Mouse (Mus musculus): ENCODE measurements around the gene Lgals8. TPM values are rescaled to one million over a fixed set of nuclear protein-coding genes. Genes with fewer than 3 reads are reported as not detected.
A peak's percentile ranks its signal among the peaks of the same experiment; 100 is the strongest.
"Not testable (repeated sequence)": the region's sequence is repeated elsewhere in the genome, so short reads cannot be mapped to it uniquely, and the experiment has no call there.

Lgals8 gene
- total and polyA plus RNA-seq, 3 experiments: 28.1 to 39.7 (median 35.9) TPM

GRCm38 (mm10) chr13:12468488-12468887, 3.7 kb upstream of the Lgals8 start:
- 80% methylated on average over 1 of the region's 1 CpGs for WGBS
- intact Hi-C loops (cut with DNase I): no loop called here
- Histone ChIP-seq H3K27ac (no peak overlapping the region), H3K4me1 (ENCODE audit: control insufficient read depth, insufficient read depth, low read length) (no peaks in the 10 kb centered on the region), H3K36me3 (ENCODE audit: control insufficient read depth, insufficient read depth, low read length) (no peaks in the 10 kb centered on the region), H3K79me2 (replicated peaks; ENCODE audit: control insufficient read depth, insufficient read depth, low read length) (no peaks in the 10 kb centered on the region), H3K4me3 (no peak overlapping the region), H3K27me3 (ENCODE audit: control insufficient read depth, insufficient read depth, low read length) (no peaks in the 10 kb centered on the region), H3K9ac (ENCODE audit: low read depth, low read length) (no peak overlapping the region)
- DNase-seq: peak in 1 of 2 experiments; percentile 14
- TF ChIP-seq POLR2A (IDR thresholded peaks at IDR 0.05; ENCODE audit: insufficient read depth, low read depth, low read length) (no peak), CTCF (IDR thresholded peaks at IDR 0.05) (no peak), EP300 (IDR thresholded peaks at IDR 0.05; ENCODE audit: insufficient read depth, low read depth, low read length) (no peak)

DNA sequence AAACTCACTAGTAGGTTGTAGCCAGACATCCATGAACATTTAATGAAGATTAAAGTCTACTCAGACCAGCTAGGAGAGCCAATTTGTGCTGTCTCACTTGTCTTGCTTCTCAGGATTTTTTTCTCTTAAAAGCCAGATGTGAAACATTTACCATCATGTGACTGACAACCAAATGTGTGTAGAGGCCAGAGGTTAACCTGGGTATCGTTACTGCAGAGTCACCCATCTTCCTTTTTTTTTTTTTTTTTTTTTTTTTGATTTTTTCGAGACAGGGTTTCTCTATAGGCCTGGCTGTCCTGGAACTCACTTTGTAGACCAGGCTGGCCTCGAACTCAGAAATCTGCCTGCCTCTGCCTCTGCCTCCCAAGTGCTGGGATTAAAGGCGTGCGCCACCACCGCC, 585 bp downstream of the Lgals8 start:
- 87% methylated on average over 6 of the region's 6 CpGs for WGBS
- H3K79me2 ChIP-seq (replicated peaks; ENCODE audit: control insufficient read depth, insufficient read depth, low read length); H3K27me3 ChIP-seq (ENCODE audit: control insufficient read depth, insufficient read depth, low read length); H3K36me3 ChIP-seq (ENCODE audit: control insufficient read depth, insufficient read depth, low read length); DNase-seq; H3K4me3 ChIP-seq; H3K9ac ChIP-seq (ENCODE audit: low read depth, low read length); H3K27ac ChIP-seq; H3K4me1 ChIP-seq (ENCODE audit: control insufficient read depth, insufficient read depth, low read length): not testable (repeated sequence)
- intact Hi-C loops (cut with DNase I): loop anchor here (5.0 kb wide), 1 partner anchor 67 kb away; the partner anchor contains the start of gene Heatr1

- WGBS: 66% methylated on average over 4 of the region's 4 CpGs
- intact Hi-C loops (cut with DNase I): loop anchor here (2.0 to 5.0 kb wide), 2 partner anchors 65 to 104 kb away; partner anchors contain the start of gene Heatr1
Observed at GRCm38 (mm10) chr13:12462623-12463022, 2.1 kb downstream of the Lgals8 start.

DNA sequence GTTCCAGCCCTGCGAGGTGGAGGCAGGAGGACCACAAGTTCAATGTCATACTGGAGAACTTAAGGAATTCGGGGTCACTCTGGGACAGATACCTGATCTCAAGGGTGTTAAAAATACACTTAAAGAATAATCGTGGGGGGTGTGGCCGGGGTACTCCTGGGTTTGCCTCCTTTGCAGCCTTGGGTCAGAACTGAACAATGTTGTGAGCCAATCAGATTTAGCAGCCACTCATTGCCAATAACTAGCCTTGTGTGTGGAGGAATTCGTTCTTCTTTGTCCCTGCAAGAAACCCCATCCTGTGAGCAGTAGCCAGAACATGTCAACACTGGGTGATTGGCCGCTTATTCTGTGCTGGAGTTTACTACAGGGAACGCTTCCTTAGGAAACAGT, 3.0 kb downstream of the Lgals8 start:
- intact Hi-C loops (cut with DNase I): loop anchor here (2.0 to 5.0 kb wide), 3 partner anchors 64 to 205 kb away; partner anchors contain the start of gene Heatr1
- H3K27ac ChIP-seq: peak overlapping the region; percentile 94
- WGBS: 1% methylated on average over 7 of the region's 7 CpGs

More at GRCm38 (mm10) chr13:12462623-12463022, 2.1 kb downstream of the Lgals8 start:
- Histone ChIP-seq H3K9ac (ENCODE audit: low read depth, low read length) (no peak overlapping the region), H3K4me1 (ENCODE audit: control insufficient read depth, insufficient read depth, low read length) (peaks cover 6% of the 10 kb centered on the region), H3K79me2 (replicated peaks; ENCODE audit: control insufficient read depth, insufficient read depth, low read length) (no peaks in the 10 kb centered on the region), H3K36me3 (ENCODE audit: control insufficient read depth, insufficient read depth, low read length) (no peaks in the 10 kb centered on the region; the same call in 1 of the 2 replicates), H3K27ac (no peak overlapping the region), H3K4me3 (no peak overlapping the region), H3K27me3 (ENCODE audit: control insufficient read depth, insufficient read depth, low read length) (no peaks in the 10 kb centered on the region)
- TF ChIP-seq CTCF (IDR thresholded peaks at IDR 0.05) (no peak), EP300 (IDR thresholded peaks at IDR 0.05; ENCODE audit: insufficient read depth, low read depth, low read length) (no peak), POLR2A (IDR thresholded peaks at IDR 0.05; ENCODE audit: insufficient read depth, low read depth, low read length) (no peak)
- no peak for DNase-seq

GRCm38 (mm10) chr13:12460881-12461729, 3.6 kb downstream of the Lgals8 start:
- H3K36me3 ChIP-seq (ENCODE audit: control insufficient read depth, insufficient read depth, low read length): no peaks in the 10 kb centered on the region; the same call in 1 of the 2 replicates
- no peaks in the 10 kb centered on the region for H3K27me3 ChIP-seq (ENCODE audit: control insufficient read depth, insufficient read depth, low read length)
- no peaks in the 10 kb centered on the region for H3K79me2 ChIP-seq (replicated peaks; ENCODE audit: control insufficient read depth, insufficient read depth, low read length)
- TF ChIP-seq CTCF (IDR thresholded peaks at IDR 0.05) (no peak), EP300 (IDR thresholded peaks at IDR 0.05; ENCODE audit: insufficient read depth, low read depth, low read length) (peak; percentile 36; the same call in 1 of the 2 replicates), POLR2A (IDR thresholded peaks at IDR 0.05; ENCODE audit: insufficient read depth, low read depth, low read length) (peak; percentile 81)
- H3K27ac ChIP-seq: peak overlapping the region; percentile 94
- intact Hi-C loops (cut with DNase I): loop anchor here (2.0 to 5.0 kb wide), 2 partner anchors 64 to 204 kb away; partner anchors contain the start of gene Heatr1
- peak overlapping the region; percentile 75 for H3K4me3 ChIP-seq
- WGBS: under 1% methylated on average over 59 of the region's 59 CpGs
- peaks cover 6% of the 10 kb centered on the region for H3K4me1 ChIP-seq (ENCODE audit: control insufficient read depth, insufficient read depth, low read length)
- H3K9ac ChIP-seq (ENCODE audit: low read depth, low read length): peak overlapping the region; percentile 75
- peak; percentile 97 to 98 for DNase-seq

More for the DNA sequence above, 3.0 kb downstream of the Lgals8 start:
- no peaks in the 10 kb centered on the region for H3K79me2 ChIP-seq (replicated peaks; ENCODE audit: control insufficient read depth, insufficient read depth, low read length)
- H3K36me3 ChIP-seq (ENCODE audit: control insufficient read depth, insufficient read depth, low read length): no peaks in the 10 kb centered on the region; the same call in 1 of the 2 replicates
- H3K27me3 ChIP-seq (ENCODE audit: control insufficient read depth, insufficient read depth, low read length): no peaks in the 10 kb centered on the region
- TF ChIP-seq POLR2A (IDR thresholded peaks at IDR 0.05; ENCODE audit: insufficient read depth, low read depth, low read length) (no peak), EP300 (IDR thresholded peaks at IDR 0.05; ENCODE audit: insufficient read depth, low read depth, low read length) (no peak), CTCF (IDR thresholded peaks at IDR 0.05) (no peak)
- DNase-seq: no peak
- peaks cover 6% of the 10 kb centered on the region for H3K4me1 ChIP-seq (ENCODE audit: control insufficient read depth, insufficient read depth, low read length)
- peak overlapping the region; percentile 75 for H3K4me3 ChIP-seq
- peak overlapping the region; percentile 57 for H3K9ac ChIP-seq (ENCODE audit: low read depth, low read length)

DNA sequence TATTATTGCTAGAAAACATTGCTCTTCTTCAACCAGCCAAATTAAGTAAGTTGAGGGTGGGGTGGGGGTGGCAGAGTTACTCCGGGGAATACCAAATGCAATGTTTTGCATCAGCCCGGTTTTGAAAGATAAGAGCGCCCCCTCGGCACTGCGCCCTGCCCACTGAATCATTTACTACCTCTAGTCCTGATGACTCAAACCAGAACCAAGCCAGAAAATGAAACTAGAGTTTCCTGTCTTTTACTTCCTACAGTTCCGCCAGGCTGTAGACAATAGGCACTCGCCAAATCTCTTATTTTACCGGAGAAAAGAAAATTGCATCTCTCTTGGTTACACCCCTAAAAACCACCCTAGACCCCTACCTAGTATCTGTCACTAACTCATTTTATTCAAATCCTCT, 4.3 kb downstream of the Lgals8 start:
- peak overlapping the region; percentile 75 for H3K4me3 ChIP-seq
- peaks cover 6% of the 10 kb centered on the region for H3K4me1 ChIP-seq (ENCODE audit: control insufficient read depth, insufficient read depth, low read length)
- H3K27ac ChIP-seq: peak overlapping the region; percentile 94
- no peaks in the 10 kb centered on the region for H3K79me2 ChIP-seq (replicated peaks; ENCODE audit: control insufficient read depth, insufficient read depth, low read length)
- WGBS: 4% methylated on average over 8 of the region's 8 CpGs
- H3K36me3 ChIP-seq (ENCODE audit: control insufficient read depth, insufficient read depth, low read length): no peaks in the 10 kb centered on the region; the same call in 1 of the 2 replicates
- peak overlapping the region; percentile 41 for H3K9ac ChIP-seq (ENCODE audit: low read depth, low read length)
- intact Hi-C loops (cut with DNase I): loop anchor here (2.0 to 5.0 kb wide), 2 partner anchors 63 to 204 kb away; partner anchors contain the start of gene Heatr1
- DNase-seq: peak; percentile 56 to 72
- TF ChIP-seq EP300 (IDR thresholded peaks at IDR 0.05; ENCODE audit: insufficient read depth, low read depth, low read length) (no peak), POLR2A (IDR thresholded peaks at IDR 0.05; ENCODE audit: insufficient read depth, low read depth, low read length) (0 out of 2 replicates have a peak, but pooled peaks have one; percentile 29), CTCF (IDR thresholded peaks at IDR 0.05) (peak; percentile 50)
- no peaks in the 10 kb centered on the region for H3K27me3 ChIP-seq (ENCODE audit: control insufficient read depth, insufficient read depth, low read length)
